ENCODE assay signal across 12 mouse cellular contexts in genomic region chr15:31342001-31342400, GRCm38 (mm10). TPM values are rescaled to one million over a fixed set of nuclear protein-coding genes. Genes with fewer than 3 reads are reported as not detected.
DNase-seq lines count a peak whose midpoint lies in the region; ATAC-seq and TF ChIP-seq lines count a peak whose summit lies in the region.
"Had no signal": no experiment of that assay in that cellular context is flagged by ENCODE, and none has a peak within 500 bp of the region (broad histone marks: within the 10 kb centered on the region; RNA-seq: fewer than 3 reads in every experiment).

No protein-coding gene starts in this region.

- no peak overlapping the region for H3K4me2 ChIP-seq in intestine, embryonic 16.5 days (ENCODE audit: low read depth, low read length)
- H3K4me2 ChIP-seq in intestine, postnatal 0 days (replicated peaks; ENCODE audit: low read depth), result no peak overlapping the region
- no peak overlapping the region for H3K4me2 ChIP-seq in midbrain, embryonic 12.5 days (replicated peaks)
- no peak overlapping the region for H3K4me2 ChIP-seq in midbrain, embryonic 15.5 days
- peak overlapping the region; percentile 84 for H3K4me2 ChIP-seq in myocyte (ENCODE audit: low read depth)

- 0 out of 2 replicates have a peak, but pooled peaks have one; percentile 16 for ATAC-seq in intestine, embryonic 16.5 days
- no peak for ATAC-seq in intestine, postnatal 0 days
- 0 out of 2 replicates have a peak, but pooled peaks have one; percentile 19 for ATAC-seq in midbrain, embryonic 12.5 days (ENCODE audit: low FRiP score, low read depth)
- ATAC-seq in midbrain, embryonic 15.5 days (replicated peaks), result no peak

- intact Hi-C loops in left cerebral cortex, postnatal 36 days (cut with DNase I), result no loop called here

- H3K9me3 ChIP-seq in intestine, embryonic 16.5 days (ENCODE audit: control insufficient read depth, low read length), result no peaks in the 10 kb centered on the region
- H3K9me3 ChIP-seq in intestine, postnatal 0 days (ENCODE audit: control insufficient read depth), result no peaks in the 10 kb centered on the region
- H3K9me3 ChIP-seq in midbrain, embryonic 12.5 days, result no peaks in the 10 kb centered on the region
- no peaks in the 10 kb centered on the region for H3K9me3 ChIP-seq in midbrain, embryonic 15.5 days

- H3K4me1 ChIP-seq in intestine, embryonic 16.5 days (ENCODE audit: control insufficient read depth, insufficient read depth, low read length), result no peaks in the 10 kb centered on the region
- H3K4me1 ChIP-seq in intestine, postnatal 0 days (replicated peaks; ENCODE audit: control insufficient read depth, insufficient read depth, low read length), result 0 out of 2 replicates have a peak, but pooled peaks cover 2% of the 10 kb centered on the region
- peaks cover 8% of the 10 kb centered on the region; the same call in 1 of the 2 replicates for H3K4me1 ChIP-seq in midbrain, embryonic 12.5 days
- H3K4me1 ChIP-seq in midbrain, embryonic 15.5 days, result no peaks in the 10 kb centered on the region

- H3K36me3 ChIP-seq in intestine, embryonic 16.5 days (ENCODE audit: control insufficient read depth, insufficient read depth, low read length), result no peaks in the 10 kb centered on the region
- no peaks in the 10 kb centered on the region for H3K36me3 ChIP-seq in intestine, postnatal 0 days (ENCODE audit: control insufficient read depth, insufficient read depth)
- H3K36me3 ChIP-seq in midbrain, embryonic 12.5 days, result no peaks in the 10 kb centered on the region
- H3K36me3 ChIP-seq in midbrain, embryonic 15.5 days (replicated peaks), result no peaks in the 10 kb centered on the region
- no peaks in the 10 kb centered on the region for H3K36me3 ChIP-seq in myocyte (ENCODE audit: control insufficient read depth, insufficient read depth)

- no peak overlapping the region for H3K9ac ChIP-seq in intestine, embryonic 16.5 days (ENCODE audit: low read depth, low read length)
- no peak overlapping the region for H3K9ac ChIP-seq in intestine, postnatal 0 days (ENCODE audit: low read depth, low read length)
- H3K9ac ChIP-seq in midbrain, embryonic 12.5 days (replicated peaks), result no peak overlapping the region
- H3K9ac ChIP-seq in midbrain, embryonic 15.5 days, result no peak overlapping the region

- H3K79me2 ChIP-seq in myocyte (ENCODE audit: control insufficient read depth, insufficient read depth), result peaks cover 31% of the 10 kb centered on the region

- peak; percentile 9 for DNase-seq in adrenal gland, adult 2 months
- no peak for DNase-seq in adrenal gland, postnatal 36 days
- DNase-seq in left cerebral cortex, postnatal 36 days (ENCODE audit: low spot score in 2 of 2), result no peak
- DNase-seq: adrenal gland, postnatal 25 days; cerebellum, postnatal 14 days; gastrocnemius, postnatal 14 days had no signal

- TF ChIP-seq POLR2A in myocyte (IDR thresholded peaks at IDR 0.05; ENCODE audit: insufficient read length, low read depth), result no peak

- no peaks in the 10 kb centered on the region for H3K27me3 ChIP-seq in intestine, embryonic 16.5 days (replicated peaks; ENCODE audit: control insufficient read depth, insufficient read depth, low read length)
- no peaks in the 10 kb centered on the region for H3K27me3 ChIP-seq in intestine, postnatal 0 days (replicated peaks; ENCODE audit: control insufficient read depth, insufficient read depth, low read length)
- H3K27me3 ChIP-seq in midbrain, embryonic 12.5 days, result peaks cover 3% of the 10 kb centered on the region; the same call in 1 of the 2 replicates
- no peaks in the 10 kb centered on the region for H3K27me3 ChIP-seq in midbrain, embryonic 15.5 days (replicated peaks)
- H3K27me3 ChIP-seq in myocyte (ENCODE audit: control insufficient read depth, insufficient read depth, insufficient read length), result no peaks in the 10 kb centered on the region

- no peak overlapping the region for H3K27ac ChIP-seq in intestine, embryonic 16.5 days (ENCODE audit: low read length)
- no peak overlapping the region for H3K27ac ChIP-seq in intestine, postnatal 0 days (ENCODE audit: low read depth, low read length)
- H3K27ac ChIP-seq in midbrain, embryonic 12.5 days (replicated peaks), result no peak overlapping the region
- H3K27ac ChIP-seq in midbrain, embryonic 15.5 days, result no peak overlapping the region

- TF ChIP-seq CTCF in intestine, postnatal 0 days (IDR thresholded peaks at IDR 0.05; ENCODE audit: low read depth), result no peak

- 41% methylated on average over 1 of the region's 1 CpGs for WGBS in intestine, embryonic 16.5 days
- WGBS in intestine, postnatal 0 days, result 50% methylated on average over 1 of the region's 1 CpGs
- WGBS in midbrain, embryonic 12.5 days, result 70% methylated on average over 1 of the region's 1 CpGs
- WGBS in midbrain, embryonic 15.5 days, result 74% methylated on average over 1 of the region's 1 CpGs

- no peak overlapping the region for H3K4me3 ChIP-seq in intestine, embryonic 16.5 days (ENCODE audit: low read length)
- H3K4me3 ChIP-seq in intestine, postnatal 0 days (ENCODE audit: low read depth, low read length), result no peak overlapping the region
- H3K4me3 ChIP-seq in midbrain, embryonic 12.5 days, result no peak overlapping the region
- no peak overlapping the region for H3K4me3 ChIP-seq in midbrain, embryonic 15.5 days
- no peak overlapping the region for H3K4me3 ChIP-seq in myocyte
- H3K4me3 ChIP-seq: erythroblast, embryonic 14.5 days had no signal

- no peak overlapping the region for H3ac ChIP-seq in myocyte (ENCODE audit: control insufficient read depth, insufficient read length)

TF ChIP-seq in myocyte, 11 proteins besides CTCF, POLR2A, EP300 and RAD21:
- no peak for TF ChIP-seq USF1 (IDR thresholded peaks at IDR 0.05; ENCODE audit: low read depth)
- TF ChIP-seq MYOD1 (IDR thresholded peaks at IDR 0.05; ENCODE audit: control insufficient read depth in 1 of 3, insufficient read length in 2 of 3, low read depth in 2 of 3), result no peak
- TF ChIP-seq MYOG (IDR thresholded peaks at IDR 0.05; ENCODE audit: control insufficient read depth in 1 of 3, insufficient read depth in 1 of 3, insufficient read length in 2 of 3, low read depth in 2 of 3), result no peak
- no peak for TF ChIP-seq TCF3 (IDR thresholded peaks at IDR 0.05; ENCODE audit: insufficient read length, low read depth)
- no peak for TF ChIP-seq MAX (IDR thresholded peaks at IDR 0.05; ENCODE audit: low read depth)
- TF ChIP-seq CEBPB (IDR thresholded peaks at IDR 0.05; ENCODE audit: insufficient read depth, poor library complexity, severe bottlenecking), result no peak
- TF ChIP-seq REST (IDR thresholded peaks at IDR 0.05; ENCODE audit: insufficient read depth, insufficient read length), result no peak
- no peak for TF ChIP-seq TCF12 (IDR thresholded peaks at IDR 0.05; ENCODE audit: insufficient read depth, poor library complexity, severe bottlenecking)
- no peak for TF ChIP-seq POLR2AphosphoS2 (IDR thresholded peaks at IDR 0.05; ENCODE audit: insufficient read length, low read depth)
- no peak for TF ChIP-seq SRF (IDR thresholded peaks at IDR 0.05; ENCODE audit: control insufficient read depth, insufficient read length, low read depth)
- TF ChIP-seq E2F4 (IDR thresholded peaks at IDR 0.05; ENCODE audit: insufficient read depth), result no peak
TF ChIP-seq in myocyte: peak in this region for 0.

RNA-seq across cellular contexts. Expression of gene Ankrd33b, which starts 25.5 kb away (rescaled TPM):
- total RNA-seq in adrenal gland, adult 2 months (2021), result 1 to 10 TPM; 1.1 to 1.9 TPM
- 1.5 and 1.9 TPM in 2 replicates for polyA plus RNA-seq in adrenal gland, adult 2 months (2012; rRNA removed)
- 1 to 10 TPM; 1.2 TPM for total RNA-seq in adrenal gland, postnatal 36 days (2021)
- 0.07 and 0.76 TPM in 2 replicates for polyA plus RNA-seq in intestine, embryonic 16.5 days (2015; fragmentation: Nextera tagmentation; extraction: Ambion mirVana)
- 0.25 and 0.29 TPM in 2 replicates for polyA plus RNA-seq in intestine, postnatal 0 days (2015; fragmentation: Nextera tagmentation; extraction: Ambion mirVana)
- 0.71 and 0.75 TPM in 2 replicates for polyA plus RNA-seq in midbrain, embryonic 12.5 days (2016; fragmentation: Nextera tagmentation; extraction: Ambion mirVana)
- 0.65 and 1.1 TPM in 2 replicates for polyA plus RNA-seq in midbrain, embryonic 15.5 days (2015; fragmentation: Nextera tagmentation; extraction: Ambion mirVana)
- 5.7 TPM for polyA plus RNA-seq in myocyte (2012; fragmentation: generic; extraction: Trizol)
- 10 to 100 TPM; 70.4 to 76.4 TPM for total RNA-seq in left cerebral cortex, postnatal 36 days (2021)

Comparison
In these comparisons a context has a peak if more than half of its experiments do, and no peak if none do; other contexts are left out.
1. ATAC-seq: peak in intestine, embryonic 16.5 days (single experiment) and midbrain, embryonic 12.5 days (single experiment); none in intestine, postnatal 0 days (single experiment) and midbrain, embryonic 15.5 days (single experiment).